Mouse (Mus musculus): Measurements from ENCODE around the gene Tmem38b.

DNA sequence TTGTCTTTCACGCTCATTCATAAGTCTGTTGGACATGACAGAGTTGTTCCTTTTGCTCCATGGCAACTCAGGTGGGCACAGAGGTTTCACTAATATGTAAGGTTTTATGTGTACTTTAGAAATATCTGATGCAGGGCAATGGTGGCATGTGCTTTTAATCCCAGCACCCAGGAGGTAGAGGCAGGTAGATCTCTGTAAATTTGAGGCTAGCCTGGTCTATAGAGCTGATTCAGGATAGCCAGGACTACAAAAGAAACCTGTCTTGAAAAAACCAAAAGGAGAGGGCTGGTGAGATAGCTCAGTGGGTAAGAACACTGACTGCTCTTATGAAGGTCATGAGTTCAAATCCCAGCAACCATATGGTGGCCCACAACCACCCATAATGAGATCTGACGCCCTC lies 20.5 kb downstream of the Tmem38b start:
- TF ChIP-seq CTCF (IDR thresholded peaks at IDR 0.05; ENCODE audit: low read depth), result no peak
- TF ChIP-seq EP300 (IDR thresholded peaks at IDR 0.05; ENCODE audit: low read depth), result no peak
